Mouse (Mus musculus): ENCODE measurements at regions not wholly inside any gene's neighbourhood (a gene's known extent, or its start where the extent isn't known, plus 50 kb on each side); places are given as distances from the start of the nearest gene placed in this dataset.

DNA sequence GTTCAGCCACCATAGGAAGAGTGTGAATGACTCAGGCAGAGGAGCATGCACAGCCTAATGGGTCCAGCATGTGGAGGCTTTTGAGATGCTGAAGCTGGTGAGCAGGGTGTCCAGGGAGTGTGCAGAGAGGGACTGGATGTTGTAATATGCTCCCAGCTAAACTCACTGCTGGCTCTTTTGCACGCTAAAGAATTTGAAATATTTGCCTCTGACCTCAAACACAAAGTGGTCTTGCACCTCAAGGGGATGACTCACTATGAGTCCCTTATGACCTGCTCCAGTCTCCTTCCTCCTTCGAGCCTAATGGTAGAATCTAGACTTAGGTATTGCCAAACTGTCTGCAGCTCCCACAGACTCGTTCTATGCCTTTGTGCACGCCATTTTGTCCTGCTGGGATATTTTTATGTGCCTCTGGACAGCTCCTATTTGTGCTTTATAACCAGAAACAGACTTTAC lies 55.0 kb upstream of the Slit3 start:
- 63% methylated on average over 4 of the region's 4 CpGs for WGBS
- peak overlapping the region; percentile 65; the same call in 1 of the 2 replicates for H3K27ac ChIP-seq
- H3K36me3 ChIP-seq, result no peaks in the 10 kb centered on the region

DNA sequence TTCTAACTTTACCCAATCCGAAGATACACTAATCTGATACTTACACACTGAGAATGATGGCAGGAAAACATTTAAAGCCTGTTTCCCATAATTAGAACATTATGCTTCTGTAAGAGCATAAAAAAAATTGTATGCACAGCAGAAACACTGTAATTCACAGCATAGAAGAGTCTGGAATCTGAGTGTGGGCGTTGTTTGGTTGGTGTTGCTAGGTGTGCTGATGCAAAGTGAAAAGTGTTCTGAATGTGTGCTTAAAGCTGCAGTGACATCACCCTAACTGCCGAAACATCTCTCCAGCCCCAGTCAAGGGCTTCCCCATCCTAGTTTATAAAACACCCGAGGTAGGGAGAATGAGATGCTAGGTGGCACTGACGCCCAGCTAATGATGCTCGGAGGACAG lies 63.2 kb upstream of the Slit3 start:
- Histone ChIP-seq H3K9me3 (replicated peaks) (no peaks in the 10 kb centered on the region; the same call in 1 of the 2 replicates), H3K4me1 (peaks cover 38% of the 10 kb centered on the region), H3K27ac (no peak overlapping the region), H3K4me3 (no peak overlapping the region), H3K27me3 (ENCODE audit: low read depth, poor library complexity, severe bottlenecking) (no peaks in the 10 kb centered on the region), H3K36me3 (no peaks in the 10 kb centered on the region)
- no peak for DNase-seq (ENCODE audit: low spot score)
- WGBS, result 84% methylated on average over 6 of the region's 6 CpGs

More for the DNA sequence above, 55.0 kb upstream of the Slit3 start:
- H3K27me3 ChIP-seq (ENCODE audit: low read depth, poor library complexity, severe bottlenecking), result 0 out of 2 replicates have a peak, but pooled peaks cover 14% of the 10 kb centered on the region
- H3K4me3 ChIP-seq, result no peak overlapping the region
- DNase-seq (ENCODE audit: low spot score), result no peak
- peaks cover 13% of the 10 kb centered on the region for H3K4me1 ChIP-seq
- H3K9me3 ChIP-seq (replicated peaks), result no peaks in the 10 kb centered on the region

DNA sequence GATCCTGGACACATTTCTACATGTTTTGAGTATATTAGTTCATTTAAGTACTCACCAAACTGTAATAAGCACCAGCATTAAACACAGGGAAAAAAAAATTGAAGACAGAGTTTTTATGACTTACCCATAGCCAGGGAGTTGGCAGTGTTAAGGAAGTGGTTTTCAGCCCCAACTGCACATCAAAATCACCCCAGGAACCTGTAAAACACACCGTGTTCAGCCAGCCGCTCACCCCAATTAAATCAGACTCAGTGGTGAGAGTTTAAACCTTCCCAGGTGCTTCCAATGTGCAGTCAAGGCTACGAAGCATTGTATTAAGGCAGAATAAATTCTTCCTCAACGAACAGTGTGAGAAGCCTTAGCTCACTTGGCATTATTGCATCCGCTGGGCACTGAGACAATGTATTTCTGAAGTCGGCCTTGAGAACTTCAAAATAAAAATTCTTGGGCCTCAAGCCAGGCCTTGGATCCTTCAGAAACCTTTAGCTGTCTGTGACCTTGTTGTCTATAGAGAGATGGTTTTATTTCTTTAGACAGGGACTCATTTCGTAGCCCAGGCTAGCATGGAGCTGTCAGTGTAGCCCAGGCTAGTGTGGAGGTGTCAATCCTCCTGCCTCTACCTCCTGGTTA lies 65.4 kb upstream of the Slit3 start:
- Histone ChIP-seq H3K36me3 (no peaks in the 10 kb centered on the region), H3K4me1 (peaks cover 38% of the 10 kb centered on the region), H3K9me3 (replicated peaks) (no peaks in the 10 kb centered on the region; the same call in 1 of the 2 replicates), H3K27ac (peak overlapping the region; percentile 28), H3K4me3 (no peak overlapping the region), H3K27me3 (ENCODE audit: low read depth, poor library complexity, severe bottlenecking) (no peaks in the 10 kb centered on the region)
- 59% methylated on average over 7 of the region's 7 CpGs for WGBS
- DNase-seq (ENCODE audit: low spot score), result peak; percentile 50

DNA sequence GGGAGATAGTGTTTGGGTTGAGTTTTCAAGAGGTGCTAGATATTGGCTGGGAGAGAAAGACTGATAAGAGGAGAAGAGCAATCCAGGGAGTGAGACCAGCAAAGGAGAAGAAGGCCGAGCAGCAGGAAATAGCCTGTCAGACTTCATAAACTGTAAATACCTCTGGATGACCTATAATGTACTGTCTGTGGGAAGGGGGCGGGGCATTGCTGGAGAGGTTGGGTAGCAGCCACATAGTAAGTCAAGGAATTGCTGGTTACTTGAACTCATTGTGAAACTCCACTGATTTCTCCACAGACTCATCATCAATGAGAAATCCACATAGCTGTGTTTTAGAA lies 67.4 kb upstream of the Slit3 start:
- WGBS, result 60% methylated on average over 2 of the region's 2 CpGs
- Histone ChIP-seq H3K4me1 (peaks cover 45% of the 10 kb centered on the region), H3K27ac (peak overlapping the region; percentile 7; the same call in 1 of the 2 replicates), H3K36me3 (no peaks in the 10 kb centered on the region), H3K27me3 (ENCODE audit: low read depth, poor library complexity, severe bottlenecking) (no peaks in the 10 kb centered on the region), H3K9me3 (replicated peaks) (no peaks in the 10 kb centered on the region), H3K4me3 (no peak overlapping the region)
- no peak for DNase-seq (ENCODE audit: low spot score)

DNA sequence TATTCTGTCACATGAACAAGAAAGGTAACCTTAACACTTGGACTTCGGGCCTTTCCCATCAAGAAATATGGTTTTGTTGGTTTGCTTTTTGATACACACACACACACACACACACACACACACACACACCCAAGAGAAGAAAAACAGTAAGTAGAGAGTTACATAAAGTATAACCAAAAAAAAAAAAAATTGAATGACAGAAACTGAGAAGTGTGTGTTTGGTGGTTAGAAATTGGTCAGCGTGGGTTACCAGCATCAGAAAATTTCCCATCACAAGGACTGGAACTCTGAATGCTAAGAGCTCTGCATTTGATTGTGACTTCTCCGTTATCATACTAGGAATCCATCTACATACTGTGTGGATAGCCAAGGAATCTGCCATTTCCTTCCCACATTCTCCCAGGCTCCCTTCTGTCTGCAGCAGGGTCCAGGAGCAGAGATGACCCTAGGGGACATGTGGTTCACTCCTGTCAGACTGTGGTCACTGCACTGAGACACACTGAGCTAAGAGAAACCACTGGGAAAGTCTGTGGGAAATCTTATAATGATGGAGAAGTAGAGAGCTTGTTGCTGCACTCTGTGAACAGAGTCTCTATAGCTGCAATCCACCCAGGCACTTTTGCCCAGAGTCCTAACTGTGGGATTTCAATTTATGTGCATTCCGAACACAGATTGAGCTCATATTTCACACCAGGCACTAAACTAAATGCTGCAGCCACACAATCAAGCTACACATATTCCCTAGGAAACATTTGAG lies 68.0 kb upstream of the Slit3 start:
- DNase-seq (ENCODE audit: low spot score), result no peak

DNA sequence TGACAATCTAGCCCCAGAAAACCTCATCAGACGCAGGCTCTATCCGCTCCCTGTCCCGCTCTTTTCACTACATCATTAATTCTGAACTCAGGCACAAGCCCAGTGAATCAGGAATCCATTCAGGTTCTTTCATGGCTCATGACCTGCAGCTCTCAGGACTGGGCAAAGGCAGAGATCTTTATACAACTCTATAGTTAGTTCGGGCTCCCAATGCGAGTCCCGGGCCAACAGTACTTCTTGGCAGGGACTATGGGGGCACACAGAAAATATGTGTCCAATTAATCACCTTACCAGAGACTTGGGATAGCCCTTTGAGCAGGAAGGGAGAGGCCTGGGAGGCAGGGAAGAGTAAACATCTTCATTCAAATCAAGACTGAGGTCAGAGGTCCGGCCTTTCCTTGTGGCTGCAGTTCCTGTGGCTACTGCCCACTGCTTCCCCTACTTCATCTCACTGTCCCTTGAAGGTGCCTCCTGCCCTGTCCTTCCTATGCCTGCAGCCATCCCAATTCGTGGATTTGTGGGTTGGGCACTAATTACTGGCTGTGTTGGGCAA lies 71.3 kb upstream of the Slit3 start:
- no peaks in the 10 kb centered on the region for H3K9me3 ChIP-seq (replicated peaks)
- peaks cover 26% of the 10 kb centered on the region for H3K4me1 ChIP-seq
- H3K27ac ChIP-seq, result no peak overlapping the region
- no peaks in the 10 kb centered on the region for H3K27me3 ChIP-seq (ENCODE audit: low read depth, poor library complexity, severe bottlenecking)
- no peaks in the 10 kb centered on the region for H3K36me3 ChIP-seq
- no peak overlapping the region for H3K4me3 ChIP-seq
- 80% methylated on average over 8 of the region's 8 CpGs for WGBS
- DNase-seq (ENCODE audit: low spot score), result no peak

More for the DNA sequence above, 68.0 kb upstream of the Slit3 start:
- peak overlapping the region; percentile 7; the same call in 1 of the 2 replicates for H3K27ac ChIP-seq
- H3K9me3 ChIP-seq (replicated peaks), result no peaks in the 10 kb centered on the region
- peaks cover 45% of the 10 kb centered on the region for H3K4me1 ChIP-seq
- no peak overlapping the region for H3K4me3 ChIP-seq
- 84% methylated on average over 4 of the region's 4 CpGs for WGBS
- no peaks in the 10 kb centered on the region for H3K27me3 ChIP-seq (ENCODE audit: low read depth, poor library complexity, severe bottlenecking)
- H3K36me3 ChIP-seq, result no peaks in the 10 kb centered on the region

DNA sequence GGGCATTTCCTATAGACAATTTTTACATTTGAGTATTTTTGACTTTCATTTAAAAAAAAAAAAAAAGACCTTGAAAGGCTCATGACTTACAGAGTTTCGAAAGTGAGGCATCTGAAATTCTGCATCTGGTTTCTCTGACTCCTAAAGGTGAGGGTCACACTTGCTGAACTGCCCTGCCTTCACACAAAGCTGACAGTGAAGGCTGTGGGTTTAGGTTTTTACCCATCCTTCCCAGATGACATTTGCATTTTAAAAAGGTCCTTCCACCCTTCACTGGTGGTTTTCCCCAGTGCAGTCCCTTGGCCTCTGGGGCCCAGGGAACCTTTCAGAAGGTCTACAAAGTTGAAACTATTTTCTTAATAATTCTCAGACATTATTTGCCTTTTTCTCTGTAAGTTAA lies 76.4 kb upstream of the Slit3 start:
- Histone ChIP-seq H3K4me3 (no peak overlapping the region), H3K27ac (no peak overlapping the region), H3K4me1 (0 out of 2 replicates have a peak, but pooled peaks cover 1% of the 10 kb centered on the region), H3K9me3 (replicated peaks) (no peaks in the 10 kb centered on the region), H3K36me3 (no peaks in the 10 kb centered on the region), H3K27me3 (ENCODE audit: low read depth, poor library complexity, severe bottlenecking) (no peaks in the 10 kb centered on the region)
- no peak for DNase-seq (ENCODE audit: low spot score)
- 74% methylated on average over 1 of the region's 1 CpGs for WGBS

DNA sequence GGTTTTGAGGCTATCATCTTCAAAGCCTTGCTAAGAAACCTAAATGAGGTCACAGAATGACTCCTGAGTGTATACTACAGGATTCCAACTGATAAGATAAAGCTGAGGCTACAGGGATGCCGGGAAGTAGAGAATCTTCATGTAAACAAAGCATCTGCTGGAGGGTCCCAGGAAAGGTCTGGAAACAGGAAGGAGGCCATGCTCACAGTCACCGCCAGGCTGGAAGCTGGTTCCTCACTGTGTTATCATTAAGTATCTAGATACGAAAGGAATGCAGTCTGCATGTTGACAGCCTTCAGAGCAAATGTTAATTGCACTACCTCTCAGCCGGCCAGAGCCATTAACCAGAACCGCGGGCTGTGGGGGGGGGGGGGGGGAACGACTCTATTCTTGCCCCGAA lies 96.6 kb upstream of the Slit3 start:
- Histone ChIP-seq H3K27me3 (ENCODE audit: low read depth, poor library complexity, severe bottlenecking) (no peaks in the 10 kb centered on the region), H3K9me3 (replicated peaks) (no peaks in the 10 kb centered on the region), H3K27ac (no peak overlapping the region), H3K4me3 (no peak overlapping the region), H3K4me1 (peaks cover 24% of the 10 kb centered on the region), H3K36me3 (no peaks in the 10 kb centered on the region)
- DNase-seq (ENCODE audit: low spot score), result no peak
- 11% methylated on average over 8 of the region's 8 CpGs for WGBS

DNA sequence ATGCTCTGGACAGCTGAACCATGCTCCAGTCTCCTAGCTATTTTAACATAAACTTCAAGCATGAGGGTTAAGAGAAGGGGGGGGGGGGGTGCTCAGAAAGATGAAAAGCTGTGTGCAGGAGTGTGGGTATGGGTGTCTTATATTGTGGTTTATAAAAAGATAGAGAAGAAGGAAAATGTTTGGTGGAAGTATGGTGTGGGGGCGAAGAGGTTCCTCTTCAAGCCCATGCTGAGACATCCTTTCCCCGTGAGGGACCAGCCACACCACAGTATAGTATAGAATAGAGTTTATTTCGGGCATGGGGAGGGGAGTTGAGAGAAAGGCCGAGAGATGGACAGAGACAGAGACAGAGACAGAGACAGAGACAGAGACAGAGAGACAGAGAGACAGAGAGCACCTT lies 97.2 kb upstream of the Slit3 start:
- no peak overlapping the region for H3K27ac ChIP-seq
- no peak overlapping the region for H3K4me3 ChIP-seq
- H3K36me3 ChIP-seq, result no peaks in the 10 kb centered on the region
- no peaks in the 10 kb centered on the region for H3K27me3 ChIP-seq (ENCODE audit: low read depth, poor library complexity, severe bottlenecking)
- no peak for DNase-seq (ENCODE audit: low spot score)
- peaks cover 24% of the 10 kb centered on the region for H3K4me1 ChIP-seq
- no peaks in the 10 kb centered on the region for H3K9me3 ChIP-seq (replicated peaks)
- 91% methylated on average over 4 of the region's 4 CpGs for WGBS

DNA sequence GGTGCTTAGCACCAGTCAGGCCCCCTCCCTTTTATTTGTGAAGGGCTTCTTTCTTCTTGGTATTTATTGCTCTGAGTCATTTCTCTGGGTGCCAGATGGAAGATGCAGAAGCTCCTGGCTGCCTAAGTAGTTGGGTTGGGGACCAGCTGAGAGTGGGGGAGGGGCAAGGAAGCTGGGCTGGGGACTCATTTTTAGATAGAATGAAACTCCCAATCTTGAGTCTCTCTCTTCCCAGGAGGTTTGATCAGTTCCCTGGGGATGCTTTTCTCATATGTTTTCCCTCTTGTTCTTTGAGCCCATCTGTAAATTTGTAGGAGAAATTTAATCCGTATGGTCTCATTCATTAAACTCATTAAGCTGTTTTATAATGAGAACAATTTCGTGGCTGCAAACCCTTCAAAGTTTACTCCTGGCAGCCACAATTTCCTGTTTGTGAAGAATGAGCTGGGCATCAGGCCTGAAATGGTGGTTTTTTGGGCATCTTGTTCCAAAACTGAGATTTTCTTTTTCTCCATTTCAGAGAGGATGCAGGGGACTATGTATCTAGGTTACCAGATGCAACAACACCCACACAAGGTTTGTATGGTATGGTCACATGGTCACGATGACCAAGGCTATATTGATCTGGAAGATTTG lies 98.9 kb upstream of the Slit3 start:
- 52% methylated on average over 3 of the region's 3 CpGs for WGBS
- no peak overlapping the region for H3K4me3 ChIP-seq
- DNase-seq (ENCODE audit: low spot score), result no peak
- no peaks in the 10 kb centered on the region for H3K36me3 ChIP-seq
- peaks cover 24% of the 10 kb centered on the region for H3K4me1 ChIP-seq
- H3K9me3 ChIP-seq (replicated peaks), result no peaks in the 10 kb centered on the region
- H3K27ac ChIP-seq, result no peak overlapping the region
- H3K27me3 ChIP-seq (ENCODE audit: low read depth, poor library complexity, severe bottlenecking), result no peaks in the 10 kb centered on the region

DNA sequence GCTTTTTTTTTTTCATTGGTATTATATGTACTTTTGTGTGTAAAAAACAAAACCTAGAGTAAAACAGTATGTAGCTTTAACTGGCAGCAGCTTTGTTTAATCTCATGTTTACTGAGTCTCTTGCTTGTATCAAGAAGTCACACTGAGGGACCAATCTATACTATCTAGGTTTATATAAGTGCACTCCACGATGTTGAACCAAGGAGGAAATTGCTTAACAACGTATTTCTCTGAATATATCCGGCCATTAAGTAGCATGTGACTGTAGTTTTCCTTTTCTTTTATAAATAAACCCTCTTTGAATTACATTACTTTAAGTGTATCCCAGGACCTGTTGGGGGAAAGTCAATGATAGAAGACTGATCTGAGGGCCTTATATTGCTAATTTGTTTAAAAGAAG lies 104.0 kb upstream of the Slit3 start:
- no peak overlapping the region for H3K4me3 ChIP-seq
- no peaks in the 10 kb centered on the region for H3K27me3 ChIP-seq (ENCODE audit: low read depth, poor library complexity, severe bottlenecking)
- H3K36me3 ChIP-seq, result no peaks in the 10 kb centered on the region
- DNase-seq (ENCODE audit: low spot score), result no peak
- H3K4me1 ChIP-seq, result peaks cover 12% of the 10 kb centered on the region
- H3K27ac ChIP-seq, result no peak overlapping the region
- H3K9me3 ChIP-seq (replicated peaks), result no peaks in the 10 kb centered on the region
- WGBS, result 76% methylated on average over 3 of the region's 3 CpGs

DNA sequence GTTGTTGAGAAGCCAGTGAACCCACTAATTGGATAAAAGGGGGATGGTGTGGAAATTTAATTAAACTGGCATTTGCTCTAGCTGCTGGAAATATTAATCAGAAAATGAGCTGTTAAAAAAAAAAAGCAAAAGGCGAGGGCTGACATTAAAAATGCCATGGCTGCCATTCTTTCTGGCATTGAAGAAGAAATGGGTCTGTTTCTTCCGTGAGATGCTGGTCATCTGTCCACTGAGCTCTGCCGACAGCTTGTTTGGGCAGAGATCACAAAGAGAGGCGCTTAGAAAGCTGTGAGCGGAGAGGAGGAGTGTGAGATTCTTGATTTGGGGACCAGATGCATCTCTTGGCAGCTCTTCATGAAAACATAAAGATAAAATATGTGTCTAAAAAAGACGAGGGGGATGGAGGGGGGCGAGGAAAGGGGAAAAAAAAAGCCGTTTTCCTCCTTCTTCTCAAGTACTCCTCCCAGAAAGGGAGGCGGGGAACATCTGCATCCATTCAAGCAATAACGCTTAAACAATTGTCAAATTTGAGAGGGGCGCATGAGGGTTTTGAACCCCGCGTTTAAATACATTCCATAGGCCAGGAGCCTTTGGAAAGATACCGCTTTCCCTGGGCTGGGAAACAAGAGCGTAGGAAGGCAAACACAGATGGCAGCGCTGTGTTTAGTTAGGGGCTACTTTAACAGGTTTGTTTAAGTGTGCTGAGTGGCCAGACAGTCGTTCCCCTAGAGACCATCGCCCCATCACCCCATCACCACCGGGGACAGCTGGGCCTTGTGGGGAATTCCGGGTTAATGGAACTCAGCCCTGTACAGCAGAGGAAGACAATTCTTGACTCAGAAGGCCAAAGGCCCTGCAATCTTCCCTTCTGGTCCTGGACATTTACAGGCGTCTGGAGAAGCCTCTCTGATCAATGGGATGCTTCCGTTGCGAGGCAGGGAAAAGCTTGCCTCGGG lies 109.2 kb upstream of the Slit3 start:
- no peak overlapping the region for H3K27ac ChIP-seq
- no peak for DNase-seq (ENCODE audit: low spot score)

More for the DNA sequence above, 109.2 kb upstream of the Slit3 start:
- 56% methylated on average over 24 of the region's 24 CpGs for WGBS
- no peak overlapping the region for H3K4me3 ChIP-seq
- peaks cover 20% of the 10 kb centered on the region for H3K4me1 ChIP-seq
- no peaks in the 10 kb centered on the region for H3K36me3 ChIP-seq
- no peaks in the 10 kb centered on the region for H3K9me3 ChIP-seq (replicated peaks)
- no peaks in the 10 kb centered on the region for H3K27me3 ChIP-seq (ENCODE audit: low read depth, poor library complexity, severe bottlenecking)
